Mouse (Mus musculus): ENCODE results near the gene Nphp3. TPM values are rescaled to one million over a fixed set of nuclear protein-coding genes. Genes with fewer than 3 reads are reported as not detected.

Gene Nphp3
- polyA plus RNA-seq, 1 experiment from 2014 or later, result 5.4 TPM

- Histone ChIP-seq H3K4me2 (ENCODE audit: low read depth) (no peak overlapping the region), H3K9ac (ENCODE audit: low read length) (no peak overlapping the region), H3K27me3 (ENCODE audit: control insufficient read depth, insufficient read depth, low read length) (no peaks in the 10 kb centered on the region), H3K27ac (ENCODE audit: low read depth, low read length) (no peak overlapping the region), H3K4me3 (ENCODE audit: low read depth, low read length) (no peak overlapping the region), H3K4me1 (ENCODE audit: control insufficient read depth, insufficient read depth, low read length) (no peaks in the 10 kb centered on the region), H3K9me3 (ENCODE audit: control insufficient read depth, low read length) (no peaks in the 10 kb centered on the region), H3K36me3 (ENCODE audit: control insufficient read depth, insufficient read depth, low read length) (no peaks in the 10 kb centered on the region)
- DNase-seq (ENCODE audit: low spot score), result peak; percentile 57
- WGBS, result 58% methylated on average over 5 of the region's 5 CpGs
- no peak for ATAC-seq (ENCODE audit: insufficient read depth, low FRiP score, low TSS enrichment)
Measured at GRCm38 (mm10) chr9:104079379-104079778, 77.0 kb downstream of the Nphp3 start.

DNA sequence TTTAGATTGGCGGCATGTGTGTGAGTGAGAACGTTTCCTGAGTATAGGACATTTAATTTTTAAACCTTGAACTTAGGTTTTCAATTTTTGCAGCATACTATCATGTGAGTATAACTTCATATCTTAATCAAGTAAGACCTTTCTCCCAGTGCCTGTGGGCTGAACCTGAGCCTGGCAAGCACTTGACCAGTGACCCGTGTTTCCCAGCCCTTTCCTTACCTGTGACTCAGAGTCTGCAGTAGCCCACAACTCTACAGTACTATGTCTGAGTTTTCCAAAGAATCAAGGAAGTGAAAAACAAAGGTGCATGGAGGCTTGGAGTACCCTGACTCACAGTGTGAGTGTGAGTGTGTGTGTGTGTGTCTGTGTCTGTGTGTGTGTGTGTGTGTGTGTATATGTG is 77.7 kb downstream of the Nphp3 start:
- 82% methylated on average over 3 of the region's 3 CpGs for WGBS

DNA sequence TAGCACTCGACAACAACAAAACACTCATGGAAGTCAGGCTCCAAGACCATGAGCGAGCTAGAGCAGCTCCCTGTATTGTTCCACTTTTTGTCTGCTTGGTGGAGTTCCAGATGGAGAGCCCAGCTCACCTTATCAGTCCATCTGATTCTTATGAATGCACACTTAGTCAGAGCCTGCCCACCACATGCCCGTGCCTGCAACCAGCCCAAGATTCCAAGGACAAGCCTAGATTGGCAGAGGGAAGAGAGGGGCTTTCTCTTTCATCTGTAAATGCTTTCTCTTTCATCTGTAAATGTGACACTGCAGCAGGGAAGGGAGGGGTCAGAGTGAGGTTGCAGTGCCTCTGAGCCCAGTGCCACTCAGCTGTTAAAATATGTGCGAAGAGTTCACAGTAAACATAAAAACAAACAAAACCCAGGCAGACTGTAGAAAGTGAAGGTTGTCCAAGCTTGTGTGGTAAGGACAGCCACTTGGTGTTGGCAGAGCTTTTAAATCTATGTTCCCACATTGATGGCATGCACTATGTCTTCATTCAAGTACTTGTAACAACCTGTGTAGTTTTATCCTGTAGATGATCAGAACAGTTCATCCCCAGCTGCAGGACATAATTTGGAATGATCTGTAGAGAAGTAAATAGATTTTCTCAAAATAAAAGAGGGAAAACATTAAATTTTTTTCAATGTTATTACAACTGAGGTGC is 83.5 kb downstream of the Nphp3 start:
- no peak for DNase-seq (ENCODE audit: low spot score)
- H3K27ac ChIP-seq (ENCODE audit: low read depth, low read length), result no peak overlapping the region
- ATAC-seq (ENCODE audit: insufficient read depth, low FRiP score, low TSS enrichment), result no peak
- no peak overlapping the region for H3K4me3 ChIP-seq (ENCODE audit: low read depth, low read length)
- H3K4me2 ChIP-seq (ENCODE audit: low read depth), result no peak overlapping the region
- no peak overlapping the region for H3K9ac ChIP-seq (ENCODE audit: low read length)
- no peaks in the 10 kb centered on the region for H3K27me3 ChIP-seq (ENCODE audit: control insufficient read depth, insufficient read depth, low read length)
- no peaks in the 10 kb centered on the region for H3K4me1 ChIP-seq (ENCODE audit: control insufficient read depth, insufficient read depth, low read length)
- no peaks in the 10 kb centered on the region for H3K36me3 ChIP-seq (ENCODE audit: control insufficient read depth, insufficient read depth, low read length)
- WGBS, result 57% methylated on average over 4 of the region's 4 CpGs
- H3K9me3 ChIP-seq (ENCODE audit: control insufficient read depth, low read length), result no peaks in the 10 kb centered on the region

More for the DNA sequence above, 77.7 kb downstream of the Nphp3 start:
- ATAC-seq (ENCODE audit: insufficient read depth, low FRiP score, low TSS enrichment) (no peak), DNase-seq (ENCODE audit: low spot score) (no peak)
- Histone ChIP-seq H3K4me3 (ENCODE audit: low read depth, low read length) (no peak overlapping the region), H3K9me3 (ENCODE audit: control insufficient read depth, low read length) (no peaks in the 10 kb centered on the region), H3K9ac (ENCODE audit: low read length) (no peak overlapping the region), H3K36me3 (ENCODE audit: control insufficient read depth, insufficient read depth, low read length) (no peaks in the 10 kb centered on the region), H3K4me2 (ENCODE audit: low read depth) (no peak overlapping the region), H3K27me3 (ENCODE audit: control insufficient read depth, insufficient read depth, low read length) (no peaks in the 10 kb centered on the region), H3K4me1 (ENCODE audit: control insufficient read depth, insufficient read depth, low read length) (no peaks in the 10 kb centered on the region), H3K27ac (ENCODE audit: low read depth, low read length) (no peak overlapping the region)

DNA sequence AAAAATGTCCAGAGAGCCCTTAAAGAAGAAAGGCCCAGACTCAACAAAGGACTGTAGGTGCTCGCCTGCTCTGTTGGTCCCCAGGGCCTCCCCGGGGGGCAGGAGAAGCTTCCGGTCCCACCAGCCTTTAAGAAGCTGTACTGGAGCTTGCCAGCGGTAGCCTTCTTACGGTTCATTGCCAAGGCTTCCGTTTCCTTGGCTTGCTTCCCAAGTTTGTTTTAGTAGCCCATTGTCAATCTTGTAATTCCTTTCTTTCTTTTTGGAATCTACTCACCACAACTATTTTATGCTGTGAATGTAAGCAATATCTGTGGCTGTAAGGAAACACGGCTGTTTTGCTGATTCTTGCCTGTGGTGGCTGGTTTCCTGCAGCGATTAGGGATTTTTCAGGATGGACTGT is 86.2 kb downstream of the Nphp3 start:
- H3K36me3 ChIP-seq (ENCODE audit: control insufficient read depth, insufficient read depth, low read length), result no peaks in the 10 kb centered on the region
- H3K27ac ChIP-seq (ENCODE audit: low read depth, low read length), result no peak overlapping the region
- no peak for DNase-seq (ENCODE audit: low spot score)
- H3K4me1 ChIP-seq (ENCODE audit: control insufficient read depth, insufficient read depth, low read length), result no peaks in the 10 kb centered on the region
- no peaks in the 10 kb centered on the region for H3K9me3 ChIP-seq (ENCODE audit: control insufficient read depth, low read length)
- H3K4me3 ChIP-seq (ENCODE audit: low read depth, low read length), result no peak overlapping the region
- no peak for ATAC-seq (ENCODE audit: insufficient read depth, low FRiP score, low TSS enrichment)
- no peaks in the 10 kb centered on the region for H3K27me3 ChIP-seq (ENCODE audit: control insufficient read depth, insufficient read depth, low read length)
- WGBS, result 81% methylated on average over 8 of the region's 8 CpGs
- no peak overlapping the region for H3K9ac ChIP-seq (ENCODE audit: low read length)
- H3K4me2 ChIP-seq (ENCODE audit: low read depth), result no peak overlapping the region

DNA sequence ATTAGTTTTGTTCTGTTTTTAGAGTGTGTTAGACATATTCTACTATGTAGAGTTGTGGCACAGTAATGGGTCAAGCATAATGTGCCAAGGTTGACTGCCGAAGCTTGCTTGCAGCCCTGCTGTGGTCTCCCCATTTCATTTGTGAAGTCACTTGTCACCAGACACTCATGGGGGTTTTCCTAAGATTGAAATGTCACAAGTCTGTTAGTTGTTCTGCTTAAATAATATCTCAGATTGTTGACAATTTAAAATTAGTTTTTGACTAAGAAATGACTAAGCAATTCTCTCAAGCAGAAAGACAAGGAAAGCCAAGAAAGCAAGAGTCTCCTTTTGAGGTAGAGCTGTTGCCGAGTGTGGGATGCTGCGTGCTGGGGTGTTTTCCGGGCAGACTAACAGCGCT is 90.6 kb downstream of the Nphp3 start:
- ATAC-seq (ENCODE audit: insufficient read depth, low FRiP score, low TSS enrichment), result no peak
- Histone ChIP-seq H3K4me1 (ENCODE audit: control insufficient read depth, insufficient read depth, low read length) (no peaks in the 10 kb centered on the region), H3K4me2 (ENCODE audit: low read depth) (no peak overlapping the region), H3K27ac (ENCODE audit: low read depth, low read length) (no peak overlapping the region), H3K9me3 (ENCODE audit: control insufficient read depth, low read length) (no peaks in the 10 kb centered on the region), H3K9ac (ENCODE audit: low read length) (no peak overlapping the region), H3K4me3 (ENCODE audit: low read depth, low read length) (no peak overlapping the region), H3K36me3 (ENCODE audit: control insufficient read depth, insufficient read depth, low read length) (no peaks in the 10 kb centered on the region), H3K27me3 (ENCODE audit: control insufficient read depth, insufficient read depth, low read length) (no peaks in the 10 kb centered on the region)
- DNase-seq (ENCODE audit: low spot score), result no peak
- WGBS, result 92% methylated on average over 5 of the region's 5 CpGs

Other genes starting within 250 kb of the Nphp3 start
- gene Tmem108, start 240.7 kb upstream of the Nphp3 start, polyA plus RNA-seq (2014; fragmentation: Nextera tagmentation; extraction: Ambion mirVana), result 18.0 and 19.9 TPM in 2 replicates
- gene Gm28305, start 38.1 kb downstream of the Nphp3 start, polyA plus RNA-seq (2014; fragmentation: Nextera tagmentation; extraction: Ambion mirVana), result not detected in 2 replicates
- 64.6 and 65.6 TPM in 2 replicates for gene Uba5, start 60.6 kb downstream of the Nphp3 start, polyA plus RNA-seq (2014; fragmentation: Nextera tagmentation; extraction: Ambion mirVana)
- gene Acad11, start 60.8 kb downstream of the Nphp3 start, polyA plus RNA-seq (2014; fragmentation: Nextera tagmentation; extraction: Ambion mirVana), result 8.1 and 9.7 TPM in 2 replicates
- 0.18 and 0.52 TPM in 2 replicates for gene Ackr4, start 124.4 kb downstream of the Nphp3 start, polyA plus RNA-seq (2014; fragmentation: Nextera tagmentation; extraction: Ambion mirVana)